Mouse (Mus musculus): ENCODE results near the gene Gpr149. TPM values are rescaled to one million over a fixed set of nuclear protein-coding genes. Genes with fewer than 3 reads are reported as not detected.

The Gpr149 gene
- total RNA-seq (2014; rRNA removed) (not detected in 2 replicates), polyA plus RNA-seq (2012; rRNA removed) (not detected in 2 replicates)

DNA sequence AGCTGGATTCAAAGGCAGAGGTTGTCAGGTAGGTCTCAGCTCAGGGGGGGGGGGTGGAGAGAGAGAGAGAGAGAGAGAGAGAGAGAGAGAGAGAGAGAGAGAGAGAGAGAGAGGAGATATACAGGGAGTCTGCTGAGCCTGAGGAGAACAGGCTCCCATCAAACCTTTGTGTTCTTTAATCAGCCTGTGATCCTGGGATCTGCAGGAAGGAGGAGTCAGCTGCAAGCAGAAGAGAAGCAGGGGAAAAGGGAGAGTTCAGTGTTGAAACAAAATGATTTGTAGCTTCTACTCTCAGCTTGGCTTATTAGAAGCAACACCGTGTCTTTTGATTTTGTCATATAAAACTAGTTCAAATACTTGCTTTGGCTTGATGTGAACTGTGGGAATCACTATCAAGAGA lies at the start of gene Gpr149:
Gene Gpr149 (minus strand): TSS at position 168 of the 400 bp plus-strand sequence.
- TF ChIP-seq CTCF (IDR thresholded peaks at IDR 0.05; ENCODE audit: low read depth, low read length) (no peak), POLR2A (IDR thresholded peaks at IDR 0.05; ENCODE audit: extremely low read depth, insufficient read depth, low read length) (no peak)
- no peaks in the 10 kb centered on the region for H3K79me2 ChIP-seq (ENCODE audit: control insufficient read depth, insufficient read depth, low read length)
- no peak within 1 kb of the TSS for H3K4me3 ChIP-seq (ENCODE audit: insufficient read depth, low read depth, low read length)
- H3K36me3 ChIP-seq (ENCODE audit: control insufficient read depth, insufficient read depth, low read length) = no peaks in the 10 kb centered on the region
- peaks cover 6% of the 10 kb centered on the region for H3K27me3 ChIP-seq (ENCODE audit: control insufficient read depth, insufficient read depth, low read length)
- H3K27ac ChIP-seq (replicated peaks; ENCODE audit: insufficient read depth, low read depth, low read length) = no peak within 1 kb of the TSS
- WGBS = 80% methylated on average over 1 of the region's 1 CpGs
- H3K9ac ChIP-seq (ENCODE audit: low read depth, low read length) = no peak within 1 kb of the TSS
- DNase-seq (ENCODE audit: extremely low read depth, low read depth, low spot score) = no peak
- no peaks in the 10 kb centered on the region for H3K4me1 ChIP-seq (ENCODE audit: control insufficient read depth, insufficient read depth, low read length)

DNA sequence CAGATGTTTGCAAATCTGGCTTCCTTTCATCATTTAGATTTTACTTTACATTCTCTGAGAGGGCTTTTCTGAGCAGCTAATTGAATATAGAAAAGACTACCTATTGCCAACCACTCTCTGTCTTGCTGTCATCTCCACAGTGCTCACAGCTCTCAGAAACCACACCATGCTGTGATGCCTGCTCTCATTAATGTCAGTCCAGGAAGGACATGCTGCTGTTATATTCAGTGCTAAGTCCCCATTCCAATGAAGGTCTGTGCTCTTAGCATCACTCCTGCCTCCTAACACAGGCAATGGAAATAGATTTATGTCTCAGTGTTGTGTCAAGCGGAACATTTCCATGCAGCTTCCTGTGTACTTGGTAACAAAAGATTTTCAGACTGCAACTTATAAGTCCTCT lies 45.6 kb upstream of the Gpr149 start:
- Histone ChIP-seq H3K4me1 (ENCODE audit: control insufficient read depth, insufficient read depth, low read length) (no peaks in the 10 kb centered on the region), H3K9ac (ENCODE audit: low read depth, low read length) (no peak overlapping the region), H3K36me3 (ENCODE audit: control insufficient read depth, insufficient read depth, low read length) (no peaks in the 10 kb centered on the region), H3K79me2 (ENCODE audit: control insufficient read depth, insufficient read depth, low read length) (no peaks in the 10 kb centered on the region), H3K27ac (replicated peaks; ENCODE audit: insufficient read depth, low read depth, low read length) (no peak overlapping the region), H3K4me3 (ENCODE audit: insufficient read depth, low read depth, low read length) (no peak overlapping the region), H3K27me3 (ENCODE audit: control insufficient read depth, insufficient read depth, low read length) (no peaks in the 10 kb centered on the region)
- no peak for TF ChIP-seq POLR2A (IDR thresholded peaks at IDR 0.05; ENCODE audit: extremely low read depth, insufficient read depth, low read length)
- no peak for TF ChIP-seq CTCF (IDR thresholded peaks at IDR 0.05; ENCODE audit: low read depth, low read length)
- 90% methylated on average over 1 of the region's 1 CpGs for WGBS
- DNase-seq (ENCODE audit: extremely low read depth, low read depth, low spot score) = no peak

DNA sequence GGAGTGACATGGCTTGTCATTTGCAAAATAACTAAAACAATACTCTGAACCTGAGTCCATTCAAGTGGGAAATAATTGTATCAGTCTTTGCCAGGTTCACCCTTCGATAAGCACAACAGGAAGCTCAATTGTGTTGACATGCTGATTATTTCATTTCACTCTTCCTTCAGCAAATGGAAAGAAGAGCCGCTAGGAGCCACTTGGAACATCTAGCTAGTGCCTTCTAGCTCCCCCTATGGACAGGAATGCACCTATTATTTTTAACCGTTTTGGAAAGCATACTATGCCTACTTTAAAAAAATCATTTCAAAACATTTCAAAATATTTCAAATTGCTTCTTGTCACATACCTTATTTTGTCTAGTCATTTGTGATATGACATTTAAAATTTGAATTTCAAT lies 5.9 kb upstream of the Gpr149 start:
- Histone ChIP-seq H3K4me3 (ENCODE audit: insufficient read depth, low read depth, low read length) (no peak overlapping the region), H3K27ac (replicated peaks; ENCODE audit: insufficient read depth, low read depth, low read length) (no peak overlapping the region), H3K9ac (ENCODE audit: low read depth, low read length) (no peak overlapping the region), H3K79me2 (ENCODE audit: control insufficient read depth, insufficient read depth, low read length) (no peaks in the 10 kb centered on the region), H3K36me3 (ENCODE audit: control insufficient read depth, insufficient read depth, low read length) (no peaks in the 10 kb centered on the region), H3K27me3 (ENCODE audit: control insufficient read depth, insufficient read depth, low read length) (no peaks in the 10 kb centered on the region), H3K4me1 (ENCODE audit: control insufficient read depth, insufficient read depth, low read length) (no peaks in the 10 kb centered on the region)
- DNase-seq (ENCODE audit: extremely low read depth, low read depth, low spot score) = no peak
- WGBS = 54% methylated on average over 3 of the region's 3 CpGs
- TF ChIP-seq POLR2A (IDR thresholded peaks at IDR 0.05; ENCODE audit: extremely low read depth, insufficient read depth, low read length) (no peak), CTCF (IDR thresholded peaks at IDR 0.05; ENCODE audit: low read depth, low read length) (no peak)

DNA sequence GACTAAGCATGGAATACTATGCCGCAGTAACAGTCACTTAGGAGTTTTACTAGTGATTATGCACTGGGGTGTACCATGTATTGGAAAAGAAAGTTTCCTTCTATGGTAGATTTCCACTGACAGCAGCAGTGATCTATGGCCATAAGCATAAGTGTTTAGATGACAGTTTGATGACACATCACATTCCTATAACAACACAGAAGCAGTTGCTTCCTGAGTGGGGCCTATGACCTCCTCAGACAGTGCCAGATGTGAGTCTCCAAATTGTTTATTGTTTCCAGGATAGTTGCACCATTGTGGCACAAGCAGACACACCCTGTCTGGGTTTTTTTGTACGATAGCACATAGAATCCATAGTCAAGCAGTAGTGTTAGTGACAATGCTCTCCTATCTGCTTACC lies 991 bp upstream of the Gpr149 start:
- Histone ChIP-seq H3K27me3 (ENCODE audit: control insufficient read depth, insufficient read depth, low read length) (peaks cover 6% of the 10 kb centered on the region), H3K4me1 (ENCODE audit: control insufficient read depth, insufficient read depth, low read length) (no peaks in the 10 kb centered on the region), H3K27ac (replicated peaks; ENCODE audit: insufficient read depth, low read depth, low read length) (no peak overlapping the region), H3K4me3 (ENCODE audit: insufficient read depth, low read depth, low read length) (no peak overlapping the region), H3K36me3 (ENCODE audit: control insufficient read depth, insufficient read depth, low read length) (no peaks in the 10 kb centered on the region), H3K9ac (ENCODE audit: low read depth, low read length) (no peak overlapping the region), H3K79me2 (ENCODE audit: control insufficient read depth, insufficient read depth, low read length) (no peaks in the 10 kb centered on the region)
- no peak for TF ChIP-seq POLR2A (IDR thresholded peaks at IDR 0.05; ENCODE audit: extremely low read depth, insufficient read depth, low read length)
- TF ChIP-seq CTCF (IDR thresholded peaks at IDR 0.05; ENCODE audit: low read depth, low read length) = no peak
- WGBS = 78% methylated on average over 2 of the region's 2 CpGs
- DNase-seq (ENCODE audit: extremely low read depth, low read depth, low spot score) = no peak

DNA sequence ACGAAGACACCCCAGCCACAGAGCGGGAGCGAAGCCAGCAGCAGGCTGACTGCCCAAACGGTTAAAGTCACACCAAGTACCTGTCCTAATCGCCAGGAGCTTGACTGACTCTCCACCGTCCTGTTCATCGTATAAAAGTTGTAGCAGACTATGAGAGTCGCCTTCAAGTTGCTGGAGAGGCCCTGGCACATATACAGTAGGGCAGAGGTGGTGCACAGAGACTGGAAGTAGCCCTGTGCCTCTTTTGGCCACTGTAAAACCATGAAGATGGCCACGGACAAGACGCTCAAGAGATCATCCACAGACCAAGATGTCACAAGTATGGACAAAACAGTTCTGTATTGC lies 921 bp downstream of the Gpr149 start:
- Histone ChIP-seq H3K36me3 (ENCODE audit: control insufficient read depth, insufficient read depth, low read length) (no peaks in the 10 kb centered on the region), H3K27ac (replicated peaks; ENCODE audit: insufficient read depth, low read depth, low read length) (no peak overlapping the region), H3K27me3 (ENCODE audit: control insufficient read depth, insufficient read depth, low read length) (peaks cover 6% of the 10 kb centered on the region), H3K9ac (ENCODE audit: low read depth, low read length) (no peak overlapping the region), H3K4me3 (ENCODE audit: insufficient read depth, low read depth, low read length) (no peak overlapping the region), H3K4me1 (ENCODE audit: control insufficient read depth, insufficient read depth, low read length) (no peaks in the 10 kb centered on the region), H3K79me2 (ENCODE audit: control insufficient read depth, insufficient read depth, low read length) (no peaks in the 10 kb centered on the region)
- TF ChIP-seq POLR2A (IDR thresholded peaks at IDR 0.05; ENCODE audit: extremely low read depth, insufficient read depth, low read length) (no peak), CTCF (IDR thresholded peaks at IDR 0.05; ENCODE audit: low read depth, low read length) (no peak)
- 16% methylated on average over 10 of the region's 10 CpGs for WGBS
- no peak for DNase-seq (ENCODE audit: extremely low read depth, low read depth, low spot score)

DNA sequence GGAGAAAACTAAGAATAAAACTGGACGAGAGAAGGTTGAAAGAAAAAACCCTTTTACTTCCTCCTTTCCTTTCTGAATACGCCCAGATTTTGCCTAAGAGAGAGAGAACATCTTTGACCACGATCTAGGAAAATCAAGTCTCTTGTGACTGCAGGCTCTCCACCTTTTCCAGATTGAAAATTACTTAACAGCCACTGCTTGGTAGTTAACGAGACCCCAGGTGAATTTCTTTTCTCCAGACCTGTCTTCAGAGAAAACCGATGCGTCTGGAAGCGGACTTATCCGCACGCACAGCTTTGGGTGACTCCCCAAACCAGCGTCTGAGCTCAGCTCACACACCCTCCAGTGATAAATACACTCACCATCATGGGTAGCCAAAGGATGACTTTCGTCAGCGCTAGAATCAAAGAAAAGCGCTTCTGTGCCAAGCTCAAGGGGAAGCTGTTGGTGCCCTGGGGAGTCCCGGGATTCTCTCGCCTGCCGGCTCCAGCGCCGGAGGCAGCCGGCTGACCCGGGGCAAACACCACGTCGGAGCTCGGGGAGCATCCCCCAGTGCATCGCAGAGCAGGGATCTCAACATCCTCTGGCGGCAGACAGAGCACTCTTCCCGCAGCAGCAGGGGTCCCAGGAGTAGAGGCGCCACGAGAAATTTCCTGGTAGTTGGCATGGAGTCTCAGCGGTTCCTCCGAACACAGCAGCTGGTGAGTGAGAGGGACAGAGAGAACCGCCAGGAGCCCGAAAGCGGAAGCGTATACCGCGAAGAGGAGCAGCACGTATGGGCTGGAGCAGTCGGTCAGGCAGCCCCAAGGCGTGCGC lies 1.5 kb downstream of the Gpr149 start:
- no peak overlapping the region for H3K27ac ChIP-seq (replicated peaks; ENCODE audit: insufficient read depth, low read depth, low read length)
- DNase-seq (ENCODE audit: extremely low read depth, low read depth, low spot score) = no peak
- H3K4me1 ChIP-seq (ENCODE audit: control insufficient read depth, insufficient read depth, low read length) = no peaks in the 10 kb centered on the region
- TF ChIP-seq POLR2A (IDR thresholded peaks at IDR 0.05; ENCODE audit: extremely low read depth, insufficient read depth, low read length) (no peak), CTCF (IDR thresholded peaks at IDR 0.05; ENCODE audit: low read depth, low read length) (no peak)
- H3K36me3 ChIP-seq (ENCODE audit: control insufficient read depth, insufficient read depth, low read length) = no peaks in the 10 kb centered on the region
- H3K9ac ChIP-seq (ENCODE audit: low read depth, low read length) = no peak overlapping the region
- WGBS = 3% methylated on average over 40 of the region's 40 CpGs
- H3K27me3 ChIP-seq (ENCODE audit: control insufficient read depth, insufficient read depth, low read length) = peaks cover 6% of the 10 kb centered on the region
- no peaks in the 10 kb centered on the region for H3K79me2 ChIP-seq (ENCODE audit: control insufficient read depth, insufficient read depth, low read length)
- no peak overlapping the region for H3K4me3 ChIP-seq (ENCODE audit: insufficient read depth, low read depth, low read length)
